Mouse (Mus musculus) ES-CJ7 (cell line): ENCODE results near the gene Slc1a7.

ENCODE experiments used
- DNase-seq: peaks from one replicate; pipeline ENCODE4 v3.0.0; 2011; ENCODE audit warnings: low read depth, low spot score

Slc1a7 gene

GRCm38 (mm10) chr4:108014466-108014865 is 46.3 kb downstream of the Slc1a7 start:
- no peak for DNase-seq

GRCm38 (mm10) chr4:108015067-108015765 is 47.1 kb downstream of the Slc1a7 start:
- DNase-seq: peak; percentile 26

GRCm38 (mm10) chr4:108016321-108016720 is 48.2 kb downstream of the Slc1a7 start:
- DNase-seq: no peak

- no peak for DNase-seq
Measured at GRCm38 (mm10) chr4:108017839-108018238, 49.7 kb downstream of the Slc1a7 start.

- DNase-seq: no peak
Measured at GRCm38 (mm10) chr4:108018241-108018923, 50.2 kb downstream of the Slc1a7 start.

- no peak for DNase-seq
Measured at GRCm38 (mm10) chr4:108018961-108019921, 51.1 kb downstream of the Slc1a7 start.

GRCm38 (mm10) chr4:108020178-108020577 is 52.0 kb downstream of the Slc1a7 start:
- DNase-seq: no peak

GRCm38 (mm10) chr4:108023186-108023585 is 55.1 kb downstream of the Slc1a7 start:
- DNase-seq: no peak

GRCm38 (mm10) chr4:108024641-108025040 is 56.5 kb downstream of the Slc1a7 start:
- DNase-seq: no peak

GRCm38 (mm10) chr4:108025269-108025668 is 57.1 kb downstream of the Slc1a7 start:
- peak; percentile 68 for DNase-seq

GRCm38 (mm10) chr4:108026193-108026592 is 58.1 kb downstream of the Slc1a7 start:
- DNase-seq: no peak

- peak; percentile 27 for DNase-seq
Measured at GRCm38 (mm10) chr4:108030888-108031501, 62.9 kb downstream of the Slc1a7 start.

GRCm38 (mm10) chr4:108031502-108032351 is 63.6 kb downstream of the Slc1a7 start:
- no peak for DNase-seq

GRCm38 (mm10) chr4:108032352-108032849 is 64.3 kb downstream of the Slc1a7 start:
- DNase-seq: no peak

GRCm38 (mm10) chr4:108033041-108033764 is 65.1 kb downstream of the Slc1a7 start:
- no peak for DNase-seq

- DNase-seq: no peak
Measured at GRCm38 (mm10) chr4:108037027-108037426, 68.9 kb downstream of the Slc1a7 start.

GRCm38 (mm10) chr4:108045136-108046107 is 77.3 kb downstream of the Slc1a7 start:
- DNase-seq: no peak

GRCm38 (mm10) chr4:108046136-108046535 is 78.0 kb downstream of the Slc1a7 start:
- no peak for DNase-seq
